Mouse (Mus musculus): ENCODE measurements around the gene Fndc11. TPM values are rescaled to one million over a fixed set of nuclear protein-coding genes. Genes with fewer than 3 reads are reported as not detected.

The Fndc11 gene
- polyA plus RNA-seq, 1 experiment from 2014 or later = 0.27 TPM

GRCm38 (mm10) chr2:181193044-181193443 lies 26.8 kb upstream of the Fndc11 start:
- H3K36me3 ChIP-seq = peaks cover 13% of the 10 kb centered on the region
- H3K4me2 ChIP-seq = no peak overlapping the region
- WGBS = 64% methylated on average over 3 of the region's 3 CpGs
- no peak overlapping the region for H3K4me3 ChIP-seq
- H3K4me1 ChIP-seq = peaks cover 9% of the 10 kb centered on the region
- H3K27ac ChIP-seq (replicated peaks) = no peak overlapping the region
- no peaks in the 10 kb centered on the region for H3K9me3 ChIP-seq
- H3K27me3 ChIP-seq (replicated peaks) = peaks cover 18% of the 10 kb centered on the region
- no peak for ATAC-seq (ENCODE audit: extremely low read depth, insufficient number of reproducible peaks, low FRiP score, low TSS enrichment)
- H3K9ac ChIP-seq = no peak overlapping the region

- no peak for ATAC-seq (ENCODE audit: extremely low read depth, insufficient number of reproducible peaks, low FRiP score, low TSS enrichment)
- H3K4me2 ChIP-seq = no peak overlapping the region
- H3K4me1 ChIP-seq = no peaks in the 10 kb centered on the region
- H3K4me3 ChIP-seq = no peak overlapping the region
- H3K36me3 ChIP-seq = no peaks in the 10 kb centered on the region
- no peak overlapping the region for H3K27ac ChIP-seq (replicated peaks)
- 78% methylated on average over 4 of the region's 4 CpGs for WGBS
- no peaks in the 10 kb centered on the region for H3K9me3 ChIP-seq
- H3K27me3 ChIP-seq (replicated peaks) = peaks cover 34% of the 10 kb centered on the region
- no peak overlapping the region for H3K9ac ChIP-seq
Observed at GRCm38 (mm10) chr2:181196628-181197300, 23.0 kb upstream of the Fndc11 start.

DNA sequence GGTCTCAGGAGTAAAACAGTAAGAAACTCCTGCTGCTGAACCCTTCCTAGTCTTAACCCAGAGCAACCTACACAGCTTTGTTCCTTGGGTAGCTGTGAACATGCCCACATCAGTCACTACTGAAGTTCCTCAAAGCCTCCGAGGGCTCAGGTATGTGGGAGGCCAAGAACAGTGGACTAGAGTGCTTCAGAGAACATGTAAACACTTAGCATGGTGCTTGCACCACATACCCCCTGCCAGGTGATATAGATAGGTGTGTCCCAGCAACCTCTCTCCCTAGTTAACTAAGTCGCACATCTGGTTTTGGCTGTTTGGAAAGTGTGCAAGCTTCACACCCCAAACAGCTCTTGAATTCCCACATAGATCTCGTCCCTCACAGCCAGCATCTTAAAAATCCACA lies 18.2 kb upstream of the Fndc11 start:
- Histone ChIP-seq H3K27me3 (replicated peaks) (peaks cover 53% of the 10 kb centered on the region), H3K4me1 (no peaks in the 10 kb centered on the region), H3K9ac (no peak overlapping the region), H3K36me3 (no peaks in the 10 kb centered on the region), H3K27ac (replicated peaks) (no peak overlapping the region), H3K4me2 (no peak overlapping the region), H3K9me3 (no peaks in the 10 kb centered on the region), H3K4me3 (no peak overlapping the region)
- no peak for ATAC-seq (ENCODE audit: extremely low read depth, insufficient number of reproducible peaks, low FRiP score, low TSS enrichment)
- 48% methylated on average over 3 of the region's 3 CpGs for WGBS

- Histone ChIP-seq H3K9ac (no peak within 1 kb of the TSS), H3K4me3 (no peak within 1 kb of the TSS), H3K4me2 (no peak within 1 kb of the TSS), H3K9me3 (no peaks in the 10 kb centered on the region), H3K27me3 (replicated peaks) (peaks cover 53% of the 10 kb centered on the region), H3K4me1 (no peaks in the 10 kb centered on the region), H3K36me3 (no peaks in the 10 kb centered on the region), H3K27ac (replicated peaks) (no peak within 1 kb of the TSS)
- no peak for ATAC-seq (ENCODE audit: extremely low read depth, insufficient number of reproducible peaks, low FRiP score, low TSS enrichment)
- WGBS = 78% methylated on average over 3 of the region's 3 CpGs
Observed at GRCm38 (mm10) chr2:181202422-181202821, 17.4 kb upstream of the Fndc11 start, which contains the start of gene Ptk6. Gene Ptk6 (minus strand): TSS chr2:181202789.

DNA sequence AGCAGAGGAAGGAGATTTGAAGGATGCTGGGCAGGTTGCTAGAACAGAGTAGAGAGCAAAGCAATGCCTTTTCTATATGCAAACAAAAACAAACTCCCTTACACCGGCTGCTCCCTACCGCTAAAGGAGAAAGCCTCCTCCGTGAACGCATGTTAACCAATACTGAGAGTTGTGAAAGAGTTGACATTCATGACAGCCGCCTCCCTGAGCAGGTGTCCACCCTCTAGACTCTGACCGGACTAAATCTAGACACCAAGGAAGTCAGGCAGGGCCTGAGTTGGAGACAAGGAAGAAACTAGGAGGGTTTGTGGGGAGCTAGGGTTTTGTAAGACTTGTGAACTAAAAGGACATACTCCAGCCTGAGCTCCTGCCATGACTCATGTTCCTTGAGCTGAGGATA lies 16.9 kb upstream of the Fndc11 start:
- WGBS = 71% methylated on average over 6 of the region's 6 CpGs
- H3K9ac ChIP-seq = no peak overlapping the region
- H3K27ac ChIP-seq (replicated peaks) = no peak overlapping the region
- H3K9me3 ChIP-seq = no peaks in the 10 kb centered on the region
- ATAC-seq (ENCODE audit: extremely low read depth, insufficient number of reproducible peaks, low FRiP score, low TSS enrichment) = no peak
- no peak overlapping the region for H3K4me3 ChIP-seq
- H3K36me3 ChIP-seq = no peaks in the 10 kb centered on the region
- peaks cover 53% of the 10 kb centered on the region for H3K27me3 ChIP-seq (replicated peaks)
- no peaks in the 10 kb centered on the region for H3K4me1 ChIP-seq
- no peak overlapping the region for H3K4me2 ChIP-seq

DNA sequence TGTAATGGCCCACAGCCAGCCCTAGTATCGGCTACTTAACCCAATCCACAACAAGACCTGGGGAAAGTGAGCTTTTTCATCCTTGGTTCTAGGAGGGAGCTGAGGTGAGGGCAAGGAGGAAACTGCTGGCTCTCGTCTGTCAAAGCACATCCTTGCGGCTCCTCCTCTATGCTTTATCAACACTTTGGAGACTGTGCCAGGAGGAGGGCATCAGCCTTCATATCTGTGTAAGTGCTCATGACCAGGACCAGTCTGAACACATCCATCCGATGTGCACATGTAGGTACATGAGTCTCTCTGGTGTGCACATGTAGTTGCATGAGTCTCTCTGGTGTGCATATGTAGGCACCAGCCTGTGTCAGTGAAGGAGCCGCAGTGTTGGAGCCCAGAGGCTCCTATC lies 14.1 kb upstream of the Fndc11 start:
- 64% methylated on average over 5 of the region's 5 CpGs for WGBS

DNA sequence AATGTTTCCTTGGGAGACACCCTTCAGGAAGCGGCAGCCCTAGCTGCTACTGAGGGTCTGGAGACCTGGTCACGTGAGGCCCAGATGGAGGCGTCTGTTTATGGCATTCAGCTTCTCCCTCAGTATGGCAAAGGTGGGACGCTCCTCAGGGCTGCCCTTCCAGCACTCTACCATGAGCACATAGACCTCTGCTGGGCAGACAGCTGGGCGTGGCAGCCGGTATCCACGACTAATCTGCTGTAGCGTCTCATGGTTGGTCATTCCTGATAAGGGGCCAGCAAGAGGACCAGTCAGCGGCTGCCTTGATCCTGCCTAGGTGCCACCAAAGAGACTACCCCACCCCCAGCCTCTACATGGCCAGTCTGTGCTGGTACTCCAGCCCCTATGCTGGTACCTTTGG lies 13.7 kb upstream of the Fndc11 start:
- no peak overlapping the region for H3K4me2 ChIP-seq
- no peaks in the 10 kb centered on the region for H3K36me3 ChIP-seq
- no peaks in the 10 kb centered on the region for H3K4me1 ChIP-seq
- no peak overlapping the region for H3K4me3 ChIP-seq
- no peak; the same call in 1 of the 2 replicates for ATAC-seq (ENCODE audit: extremely low read depth, insufficient number of reproducible peaks, low FRiP score, low TSS enrichment)
- H3K9ac ChIP-seq = no peak overlapping the region
- no peak overlapping the region for H3K27ac ChIP-seq (replicated peaks)
- peaks cover 66% of the 10 kb centered on the region for H3K27me3 ChIP-seq (replicated peaks)
- 62% methylated on average over 9 of the region's 9 CpGs for WGBS
- no peaks in the 10 kb centered on the region for H3K9me3 ChIP-seq

More for the DNA sequence above, 14.1 kb upstream of the Fndc11 start:
- H3K4me1 ChIP-seq = no peaks in the 10 kb centered on the region
- H3K4me3 ChIP-seq = no peak overlapping the region
- H3K27me3 ChIP-seq (replicated peaks) = peaks cover 63% of the 10 kb centered on the region
- H3K36me3 ChIP-seq = no peaks in the 10 kb centered on the region
- H3K4me2 ChIP-seq = no peak overlapping the region
- no peak overlapping the region for H3K9ac ChIP-seq
- H3K9me3 ChIP-seq = no peaks in the 10 kb centered on the region
- H3K27ac ChIP-seq (replicated peaks) = no peak overlapping the region
- no peak for ATAC-seq (ENCODE audit: extremely low read depth, insufficient number of reproducible peaks, low FRiP score, low TSS enrichment)

- H3K4me3 ChIP-seq = peak overlapping the region; percentile 45
- no peak overlapping the region for H3K27ac ChIP-seq (replicated peaks)
- no peaks in the 10 kb centered on the region for H3K36me3 ChIP-seq
- no peaks in the 10 kb centered on the region for H3K9me3 ChIP-seq
- no peak for ATAC-seq (ENCODE audit: extremely low read depth, insufficient number of reproducible peaks, low FRiP score, low TSS enrichment)
- peak overlapping the region; percentile 42 for H3K9ac ChIP-seq
- 3% methylated on average over 34 of the region's 34 CpGs for WGBS
- H3K27me3 ChIP-seq (replicated peaks) = peaks cover 76% of the 10 kb centered on the region
- H3K4me1 ChIP-seq = peaks cover 18% of the 10 kb centered on the region
- peak overlapping the region; percentile 69 for H3K4me2 ChIP-seq
Observed at GRCm38 (mm10) chr2:181212389-181213020, 7.3 kb upstream of the Fndc11 start.

GRCm38 (mm10) chr2:181213021-181213445 lies 6.8 kb upstream of the Fndc11 start, which contains the start of gene Srms:
Gene Srms (minus strand): TSS chr2:181213185.
- Histone ChIP-seq H3K36me3 (no peaks in the 10 kb centered on the region), H3K4me3 (peak within 1 kb of the TSS; percentile 45), H3K4me2 (peak within 1 kb of the TSS; percentile 69), H3K4me1 (peaks cover 18% of the 10 kb centered on the region), H3K27ac (replicated peaks) (no peak within 1 kb of the TSS), H3K9ac (peak within 1 kb of the TSS; percentile 42), H3K27me3 (replicated peaks) (peaks cover 76% of the 10 kb centered on the region), H3K9me3 (no peaks in the 10 kb centered on the region)
- ATAC-seq (ENCODE audit: extremely low read depth, insufficient number of reproducible peaks, low FRiP score, low TSS enrichment) = no peak
- WGBS = 1% methylated on average over 17 of the region's 17 CpGs

GRCm38 (mm10) chr2:181216037-181216436 lies 3.8 kb upstream of the Fndc11 start:
- Histone ChIP-seq H3K36me3 (no peaks in the 10 kb centered on the region), H3K9ac (no peak overlapping the region), H3K27ac (replicated peaks) (no peak overlapping the region), H3K4me2 (no peak overlapping the region), H3K27me3 (replicated peaks) (peaks cover 71% of the 10 kb centered on the region), H3K4me1 (peaks cover 35% of the 10 kb centered on the region), H3K9me3 (no peaks in the 10 kb centered on the region), H3K4me3 (no peak overlapping the region)
- no peak for ATAC-seq (ENCODE audit: extremely low read depth, insufficient number of reproducible peaks, low FRiP score, low TSS enrichment)
- WGBS = 76% methylated on average over 6 of the region's 6 CpGs

GRCm38 (mm10) chr2:181218881-181219485 lies 830 bp upstream of the Fndc11 start:
- no peak for ATAC-seq (ENCODE audit: extremely low read depth, insufficient number of reproducible peaks, low FRiP score, low TSS enrichment)
- H3K27ac ChIP-seq (replicated peaks) = peak overlapping the region; percentile 54

More at GRCm38 (mm10) chr2:181218881-181219485, 830 bp upstream of the Fndc11 start:
- Histone ChIP-seq H3K36me3 (no peaks in the 10 kb centered on the region), H3K27me3 (replicated peaks) (peaks cover 53% of the 10 kb centered on the region), H3K4me3 (no peak overlapping the region), H3K4me1 (peaks cover 23% of the 10 kb centered on the region), H3K9ac (no peak overlapping the region), H3K4me2 (peak overlapping the region; percentile 75; the same call in 1 of the 2 replicates), H3K9me3 (no peaks in the 10 kb centered on the region)
- WGBS = 50% methylated on average over 5 of the region's 5 CpGs

All from heart, embryonic 13.5 days (tissue).